Mouse (Mus musculus) erythroblast, embryonic 14.5 days (primary cell): Measurements from ENCODE around the gene Dock1.

Source experiments
- GATA1 ChIP-seq: IDR thresholded peaks from 2 replicates; pipeline ENCODE4 v1.6.1; 2012; ENCODE audit warnings: low read length, inconsistent platforms, mixed read lengths
- TAL1 ChIP-seq: IDR thresholded peaks from 3 replicates; pipeline ENCODE4 v1.6.1; 2012; ENCODE audit warnings: low read length, inconsistent platforms, mixed read lengths

DNA sequence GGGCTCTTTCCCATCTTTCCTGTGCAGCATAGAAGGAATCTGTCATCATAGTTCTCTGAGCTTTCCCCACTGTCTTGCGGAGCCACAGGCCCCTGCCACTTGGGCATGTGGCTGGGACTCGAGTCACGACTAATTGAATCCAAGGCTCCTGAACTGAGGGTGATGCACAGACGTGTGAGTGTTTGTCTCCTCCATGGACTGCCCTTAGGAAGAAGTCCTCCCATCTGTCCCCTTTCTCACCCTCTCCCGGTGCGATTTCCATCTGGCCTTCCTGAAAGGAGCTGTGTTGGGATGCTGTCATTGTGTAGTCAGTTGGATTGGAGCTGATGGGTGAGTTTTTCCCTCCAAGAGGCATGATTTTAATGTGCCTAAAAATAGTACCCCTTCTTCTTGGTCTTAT lies 136.3 kb downstream of the Dock1 start:
- no peak for TF ChIP-seq TAL1
- TF ChIP-seq GATA1 = no peak
